Mouse (Mus musculus): ENCODE results near the gene Treml1.

- TF ChIP-seq CTCF (IDR thresholded peaks at IDR 0.05; ENCODE audit: insufficient read depth, low read length) = no peak
- no peak for TF ChIP-seq POLR2A (IDR thresholded peaks at IDR 0.05; ENCODE audit: borderline replicate concordance, extremely low read depth, low read depth, low read length)
Observed at GRCm38 (mm10) chr17:48376102-48376501, 16.4 kb downstream of the Treml1 start.

All from lung, adult 2 months (tissue).